Mouse (Mus musculus) small intestine, adult 2 months (tissue): ENCODE data around the gene Cx3cl1.

Experiments
- CTCF ChIP-seq: fragments of 200-500 bp; IDR thresholded peaks from 2 replicates; pipeline ENCODE4 v1.5.1; 2012; ENCODE audit warnings: low read depth, mild to moderate bottlenecking, control low read depth, inconsistent platforms, low read length, moderate library complexity, mixed read lengths; ENCODE audit not compliant: insufficient replicate concordance, insufficient read length; ENCODE audit errors: extremely low read depth
- POLR2A ChIP-seq: fragments of 200-500 bp; IDR thresholded peaks from 2 replicates; pipeline ENCODE4 v1.6.1; 2012; ENCODE audit warnings: low read depth, mild to moderate bottlenecking, control low read depth, inconsistent platforms, low read length, moderate library complexity

DNA sequence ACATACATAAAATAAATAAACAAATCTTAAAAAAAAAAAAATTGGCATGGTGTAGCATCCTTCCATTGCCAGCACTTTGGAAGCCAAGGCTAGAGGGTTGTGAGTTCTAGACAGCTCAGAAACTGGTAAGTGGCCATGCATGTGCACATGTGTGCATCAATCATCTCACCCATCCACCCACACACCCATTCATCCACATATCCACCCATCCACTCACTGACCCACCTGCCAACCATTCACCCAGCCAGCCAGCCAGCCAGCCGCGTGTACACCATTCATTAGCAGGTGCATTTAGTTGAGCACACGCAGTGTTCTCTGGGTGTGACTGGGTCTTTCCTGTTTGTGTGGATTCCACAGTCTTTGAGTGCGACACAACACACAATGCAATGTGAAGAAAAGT lies 34.0 kb downstream of the Cx3cl1 start:
- TF ChIP-seq CTCF: no peak
- no peak for TF ChIP-seq POLR2A
